In genomic region chr11:115673471-115674234, GRCm38 (mm10) we compare ENCODE assay signal across 9 mouse cellular contexts. TPM values are rescaled to one million over a fixed set of nuclear protein-coding genes. Genes with fewer than 3 reads are reported as not detected.
DNase-seq lines count a peak whose midpoint lies in the region; ATAC-seq and TF ChIP-seq lines count a peak whose summit lies in the region.
"Had no signal": no experiment of that assay in that cellular context is flagged by ENCODE, and none has a peak within 500 bp of the region (broad histone marks: within the 10 kb centered on the region; RNA-seq: fewer than 3 reads in every experiment).

No protein-coding gene starts in this region.

- WGBS in forebrain, postnatal 0 days = 72% methylated on average over 9 of the region's 9 CpGs

- no peak overlapping the region for H3K9ac ChIP-seq in forebrain, postnatal 0 days

- no peak for DNase-seq in gastrocnemius, adult 2 months
- no peak for DNase-seq in gastrocnemius, postnatal 4 days (ENCODE audit: low spot score in 2 of 2)
- peak; percentile 74 for DNase-seq in right cerebral cortex, adult 18-20 months
- no peak for DNase-seq in right cerebral cortex, postnatal 36 days (ENCODE audit: low spot score in 2 of 2)
- peak; percentile 70 for DNase-seq in forebrain, postnatal 0 days
- peak; percentile 35 for DNase-seq in right cerebral cortex, postnatal 4 days
- no peak for DNase-seq in kidney, adult 11 months
- DNase-seq: thymus, postnatal 4 days had no signal

- intact Hi-C loops in gastrocnemius, adult 2 months (cut with DNase I) = no loop called here

- H3K9me3 ChIP-seq in forebrain, postnatal 0 days (ENCODE audit: low read length) = no peaks in the 10 kb centered on the region

- H3K4me2 ChIP-seq in forebrain, postnatal 0 days (ENCODE audit: low read depth) = peak overlapping the region; percentile 17; the same call in 1 of the 2 replicates

- no peaks in the 10 kb centered on the region for H3K27me3 ChIP-seq in forebrain, postnatal 0 days (ENCODE audit: insufficient read depth, low read length)

- peaks cover 18% of the 10 kb centered on the region for H3K4me1 ChIP-seq in forebrain, postnatal 0 days (ENCODE audit: insufficient read depth)

- ATAC-seq in forebrain, postnatal 0 days = no peak
- ATAC-seq in monocyte, adult 5-6 weeks (replicated peaks; ENCODE audit: insufficient number of reproducible peaks, low FRiP score, low TSS enrichment, poor library complexity, severe bottlenecking) = no peak

- peak overlapping the region; percentile 20; the same call in 1 of the 2 replicates for H3K27ac ChIP-seq in gastrocnemius, adult 2 months
- peak overlapping the region; percentile 54; the same call in 1 of the 2 replicates for H3K27ac ChIP-seq in forebrain, postnatal 0 days (ENCODE audit: low read depth, low read length)

- peaks cover 7% of the 10 kb centered on the region; the same call in 1 of the 2 replicates for H3K36me3 ChIP-seq in forebrain, postnatal 0 days (ENCODE audit: insufficient read depth)

- H3K4me3 ChIP-seq in gastrocnemius, adult 2 months = no peak overlapping the region
- no peak overlapping the region for H3K4me3 ChIP-seq in forebrain, postnatal 0 days (ENCODE audit: low read depth, low read length)

- no peak for TF ChIP-seq CTCF in gastrocnemius, adult 2 months (IDR thresholded peaks at IDR 0.05)
- no peak for TF ChIP-seq CTCF in forebrain, postnatal 0 days (IDR thresholded peaks at IDR 0.05; ENCODE audit: low read depth)

RNA-seq across cellular contexts. Expression of gene Grb2, which starts 34.7 kb away (rescaled TPM):
- total RNA-seq in gastrocnemius, adult 2 months (2021) = 10 to 100 TPM; 60.3 to 74.7 TPM
- total RNA-seq in gastrocnemius, postnatal 4 days (2021) = 100 to 1,000 TPM; 106 to 116 TPM
- total RNA-seq in forebrain, postnatal 0 days (2014; rRNA removed) = 88.2 and 91.9 TPM in 2 replicates
- polyA plus RNA-seq in forebrain, postnatal 0 days (2015; fragmentation: Nextera tagmentation; extraction: Ambion mirVana) = 153 and 162 TPM in 2 replicates
- 28.1 to 56.7 TPM (median 47.2 TPM) in 3 replicates for total RNA-seq in monocyte, adult 5-6 weeks (2017)

RNA-seq across cellular contexts. Expression of gene Slc25a19, which starts 45.6 kb away (rescaled TPM):
- 10 to 100 TPM; 43.1 to 51.5 TPM for total RNA-seq in gastrocnemius, adult 2 months (2021)
- total RNA-seq in gastrocnemius, postnatal 4 days (2021) = 10 to 100 TPM; 24.0 to 27.4 TPM
- total RNA-seq in forebrain, postnatal 0 days (2014; rRNA removed) = 34.3 and 38.7 TPM in 2 replicates
- polyA plus RNA-seq in forebrain, postnatal 0 days (2015; fragmentation: Nextera tagmentation; extraction: Ambion mirVana) = 51.1 and 51.7 TPM in 2 replicates
- 14.2 to 23.5 TPM (median 15.3 TPM) in 3 replicates for total RNA-seq in monocyte, adult 5-6 weeks (2017)

Comparison
In these comparisons a context has a peak if more than half of its experiments do, and no peak if none do; other contexts are left out.
1. DNase-seq: peak in right cerebral cortex, adult 18-20 months (single experiment), forebrain, postnatal 0 days (single experiment) and right cerebral cortex, postnatal 4 days (single experiment); none in gastrocnemius, adult 2 months (single experiment), gastrocnemius, postnatal 4 days (0 of 2), right cerebral cortex, postnatal 36 days (0 of 2) and kidney, adult 11 months (single experiment).